Mouse (Mus musculus): Measurements from ENCODE around the gene Myoz2. TPM values are rescaled to one million over a fixed set of nuclear protein-coding genes. Genes with fewer than 3 reads are reported as not detected.

Gene Myoz2
- polyA plus RNA-seq, 1 experiment from 2014 or later: not detected

DNA sequence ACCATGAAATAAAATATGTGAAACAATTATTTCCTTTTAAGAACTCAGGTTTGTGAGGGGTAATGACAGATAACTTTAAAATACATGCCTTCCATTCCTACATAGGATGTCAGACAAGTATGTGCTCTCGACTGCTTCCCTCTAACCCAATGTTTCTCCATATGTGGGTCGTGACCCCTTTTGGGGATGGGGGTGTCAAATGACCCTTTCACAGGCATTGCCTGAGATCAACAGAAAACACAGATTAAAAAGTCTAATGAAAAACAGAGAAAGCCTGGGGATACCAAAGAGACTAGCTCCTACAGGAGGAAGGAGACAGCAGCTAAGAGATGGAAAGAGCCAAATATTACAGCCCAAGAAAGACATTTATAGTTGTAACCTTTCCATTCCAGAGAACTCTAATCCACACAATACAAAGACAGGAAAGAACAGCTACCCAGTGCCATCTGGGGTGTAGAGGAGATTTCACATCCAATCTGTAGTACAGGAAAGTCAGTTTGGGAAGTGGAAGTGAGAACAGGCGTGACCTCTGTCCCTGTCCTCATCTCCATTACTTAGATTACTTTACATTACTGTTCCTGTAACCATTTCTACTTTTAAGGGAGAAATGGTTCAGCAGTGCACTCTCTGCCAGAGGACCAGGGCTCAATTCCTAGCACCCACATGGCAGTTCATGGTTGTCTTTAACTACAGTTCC is 62.5 kb downstream of the Myoz2 start:
- Histone ChIP-seq H3K27me3 (ENCODE audit: control insufficient read depth, insufficient read depth, low read length) (no peaks in the 10 kb centered on the region), H3K36me3 (ENCODE audit: control insufficient read depth, insufficient read depth, low read length) (no peaks in the 10 kb centered on the region), H3K27ac (ENCODE audit: low read depth, low read length) (no peak overlapping the region), H3K4me3 (ENCODE audit: low read depth, low read length) (no peak overlapping the region), H3K4me1 (ENCODE audit: control insufficient read depth, insufficient read depth, low read length) (no peaks in the 10 kb centered on the region), H3K9ac (ENCODE audit: low read length) (no peak overlapping the region), H3K4me2 (no peak overlapping the region), H3K9me3 (ENCODE audit: control insufficient read depth, low read length) (no peaks in the 10 kb centered on the region)
- ATAC-seq (ENCODE audit: low FRiP score): no peak
- WGBS: 66% methylated on average over 3 of the region's 3 CpGs
- peak; percentile 49 for DNase-seq (ENCODE audit: low spot score, missing footprints)

DNA sequence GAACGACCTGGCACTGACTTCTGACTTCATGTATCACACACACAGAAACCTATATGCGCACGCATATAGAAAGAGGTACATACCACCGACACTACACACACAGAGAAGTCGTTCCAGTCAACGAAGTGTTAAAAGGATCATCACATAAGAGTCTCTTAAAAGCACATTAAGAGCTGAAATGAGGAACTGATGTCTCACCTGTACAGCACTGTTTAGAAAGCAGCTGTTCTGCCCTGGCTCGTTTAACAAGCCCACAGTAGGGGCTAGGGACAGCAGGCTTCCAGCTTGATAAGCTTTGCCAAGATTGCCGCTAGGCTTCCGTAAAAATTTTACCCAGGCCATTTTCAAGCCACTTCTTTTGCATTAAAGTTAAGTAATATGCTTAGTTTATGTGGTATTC is 66.4 kb downstream of the Myoz2 start:
- 92% methylated on average over 9 of the region's 9 CpGs for WGBS
- ATAC-seq (ENCODE audit: low FRiP score) (no peak), DNase-seq (ENCODE audit: low spot score, missing footprints) (peak; percentile 64)
- Histone ChIP-seq H3K4me1 (ENCODE audit: control insufficient read depth, insufficient read depth, low read length) (no peaks in the 10 kb centered on the region), H3K9me3 (ENCODE audit: control insufficient read depth, low read length) (no peaks in the 10 kb centered on the region), H3K9ac (ENCODE audit: low read length) (no peak overlapping the region), H3K36me3 (ENCODE audit: control insufficient read depth, insufficient read depth, low read length) (no peaks in the 10 kb centered on the region), H3K4me2 (no peak overlapping the region), H3K27ac (ENCODE audit: low read depth, low read length) (no peak overlapping the region), H3K27me3 (ENCODE audit: control insufficient read depth, insufficient read depth, low read length) (no peaks in the 10 kb centered on the region), H3K4me3 (ENCODE audit: low read depth, low read length) (no peak overlapping the region)

DNA sequence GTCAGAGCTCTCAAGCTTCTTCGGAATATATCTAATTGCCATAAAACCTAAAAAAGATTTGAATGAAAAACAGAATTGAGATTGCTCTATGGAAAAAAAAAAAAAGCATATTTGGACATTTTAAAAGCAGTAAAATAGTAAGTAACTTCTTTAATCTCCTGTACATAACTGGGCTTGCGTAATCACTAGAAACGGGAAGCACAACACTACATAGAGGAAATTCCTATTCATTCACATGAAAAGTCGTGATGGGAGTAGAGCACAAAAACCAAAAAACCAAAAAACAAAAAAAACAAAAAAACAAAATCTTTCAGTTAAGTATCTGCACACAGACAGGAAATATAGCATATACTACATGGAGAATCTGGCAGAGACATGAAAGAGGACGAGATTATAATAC is 70.5 kb downstream of the Myoz2 start:
- H3K4me1 ChIP-seq (ENCODE audit: control insufficient read depth, insufficient read depth, low read length): no peaks in the 10 kb centered on the region
- no peak overlapping the region for H3K4me3 ChIP-seq (ENCODE audit: low read depth, low read length)
- H3K27me3 ChIP-seq (ENCODE audit: control insufficient read depth, insufficient read depth, low read length): no peaks in the 10 kb centered on the region
- H3K9me3 ChIP-seq (ENCODE audit: control insufficient read depth, low read length): no peaks in the 10 kb centered on the region
- no peak for ATAC-seq (ENCODE audit: low FRiP score)
- H3K27ac ChIP-seq (ENCODE audit: low read depth, low read length): no peak overlapping the region
- no peak for DNase-seq (ENCODE audit: low spot score, missing footprints)
- H3K4me2 ChIP-seq: no peak overlapping the region
- no peak overlapping the region for H3K9ac ChIP-seq (ENCODE audit: low read length)
- no peaks in the 10 kb centered on the region for H3K36me3 ChIP-seq (ENCODE audit: control insufficient read depth, insufficient read depth, low read length)
- 92% methylated on average over 5 of the region's 5 CpGs for WGBS

Small RNA genes within 50 kb of the gene (microRNA-seq; reads per million reads assigned to microRNA genes)
- not detected for gene Gm22066

Other genes starting within 250 kb of the Myoz2 start
- not detected in 2 replicates for gene Fabp2, start 139.9 kb downstream of the Myoz2 start, polyA plus RNA-seq (2014; fragmentation: Nextera tagmentation; extraction: Ambion mirVana)
- not detected in 2 replicates for gene Gm10959, start 115.7 kb downstream of the Myoz2 start, polyA plus RNA-seq (2014; fragmentation: Nextera tagmentation; extraction: Ambion mirVana)
- 95.8 and 97.9 TPM in 2 replicates for gene 1810037I17Rik, start 110.8 kb downstream of the Myoz2 start, polyA plus RNA-seq (2014; fragmentation: Nextera tagmentation; extraction: Ambion mirVana)
- gene Usp53, start 50.5 kb downstream of the Myoz2 start, polyA plus RNA-seq (2014; fragmentation: Nextera tagmentation; extraction: Ambion mirVana): 3.4 and 3.7 TPM in 2 replicates
- 4.8 and 5.2 TPM in 2 replicates for gene Synpo2, start 201.1 kb upstream of the Myoz2 start, polyA plus RNA-seq (2014; fragmentation: Nextera tagmentation; extraction: Ambion mirVana)
- gene Sec24d, start 232.4 kb upstream of the Myoz2 start, polyA plus RNA-seq (2014; fragmentation: Nextera tagmentation; extraction: Ambion mirVana): 21.5 and 25.7 TPM in 2 replicates

All from midbrain, embryonic 11.5 days (tissue).